Mouse (Mus musculus): ENCODE data around the gene Cd300c2.
"Not testable (repeated sequence)": the region's sequence is repeated elsewhere in the genome, so short reads cannot be mapped to it uniquely, and the experiment has no call there.

Gene Cd300c2

DNA sequence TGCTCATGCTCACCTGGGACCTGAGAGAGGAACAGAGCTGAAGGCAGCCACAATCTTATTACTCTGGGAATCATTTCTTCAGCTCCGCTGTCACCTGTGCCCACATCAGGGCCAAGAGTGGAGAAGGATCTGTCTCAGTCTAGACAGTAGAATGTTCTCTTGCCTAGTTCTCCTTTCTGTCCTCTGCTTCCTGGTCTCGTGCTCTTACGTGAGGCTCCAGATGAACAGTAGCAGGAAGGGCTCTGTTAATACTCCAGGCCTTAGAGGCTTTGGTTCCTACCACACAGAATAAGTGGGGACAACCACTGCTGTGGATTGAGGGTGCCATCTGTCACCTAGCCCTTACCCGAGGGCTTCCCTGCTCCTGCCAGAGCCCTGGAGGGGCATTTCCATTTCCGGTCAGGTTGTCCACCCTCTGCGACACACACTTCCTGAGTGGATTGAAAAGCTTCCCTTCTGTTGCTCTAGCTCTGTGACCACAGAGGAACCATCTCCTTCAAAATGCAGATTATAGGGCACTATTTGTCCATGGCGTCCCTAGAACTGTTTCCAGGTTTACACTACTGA is at the start of gene Cd300c2:
Cd300c2 (minus strand) TSS at position 407 of the 567 bp plus-strand sequence.
- peak in 1 of 2 experiments; percentile 32 for DNase-seq (ENCODE audit: low read depth in 1 of 2, low spot score in 2 of 2)

DNA sequence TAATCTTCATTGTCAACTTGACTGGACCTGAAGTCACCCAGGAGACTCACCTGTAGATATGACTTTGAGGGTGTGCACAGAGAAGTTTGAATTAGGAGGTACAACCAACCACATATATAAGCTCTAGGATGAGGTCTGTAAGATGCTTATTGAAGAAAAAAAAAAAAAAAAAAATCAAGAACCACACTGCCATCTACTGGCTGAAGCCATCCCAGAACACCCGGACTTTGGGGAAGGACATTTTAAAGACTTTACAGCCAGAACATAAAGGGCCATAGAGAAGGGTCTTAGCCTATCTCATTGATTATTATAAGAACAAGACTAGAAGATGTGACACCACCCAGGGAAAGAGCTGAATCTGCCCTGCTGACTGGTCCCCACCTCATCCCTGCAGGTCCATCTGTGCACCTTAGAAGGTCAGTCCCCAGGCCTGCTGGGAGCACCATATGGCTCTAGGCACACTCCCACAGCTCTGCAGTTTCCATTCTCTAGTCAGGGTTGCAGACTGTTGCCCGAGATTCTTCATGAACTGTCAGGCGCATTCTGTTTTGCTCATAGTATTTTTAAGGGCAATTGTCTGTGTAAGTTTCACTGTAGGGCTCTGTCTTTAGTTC is 47.7 kb upstream of the Cd300c2 start:
- no peak for DNase-seq (ENCODE audit: low read depth in 1 of 2, low spot score in 2 of 2)

DNA sequence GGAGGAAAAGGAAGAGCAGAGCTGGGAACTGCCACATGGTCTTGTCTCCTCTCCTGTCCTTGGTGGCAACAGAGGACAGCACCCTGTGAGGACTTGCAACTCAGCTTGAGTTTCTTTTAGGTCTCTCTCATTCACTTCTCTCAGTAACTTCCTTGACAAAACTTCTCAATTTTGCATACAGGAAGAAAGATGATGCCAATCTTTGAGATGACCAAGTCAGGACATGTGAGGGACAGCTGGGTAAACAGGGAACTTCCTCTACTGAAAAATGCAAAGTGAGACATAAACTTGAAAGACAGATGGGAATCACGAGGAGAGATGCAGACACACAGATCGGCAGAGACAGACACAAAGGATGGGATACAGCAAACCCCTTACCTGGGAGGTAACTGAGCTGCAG is 46.6 kb upstream of the Cd300c2 start, which contains the start of gene Cd300ld3:
Cd300ld3 (minus strand) TSS at position 151 of the 400 bp plus-strand sequence.
- DNase-seq (ENCODE audit: low read depth in 1 of 2, low spot score in 2 of 2) = no peak

DNA sequence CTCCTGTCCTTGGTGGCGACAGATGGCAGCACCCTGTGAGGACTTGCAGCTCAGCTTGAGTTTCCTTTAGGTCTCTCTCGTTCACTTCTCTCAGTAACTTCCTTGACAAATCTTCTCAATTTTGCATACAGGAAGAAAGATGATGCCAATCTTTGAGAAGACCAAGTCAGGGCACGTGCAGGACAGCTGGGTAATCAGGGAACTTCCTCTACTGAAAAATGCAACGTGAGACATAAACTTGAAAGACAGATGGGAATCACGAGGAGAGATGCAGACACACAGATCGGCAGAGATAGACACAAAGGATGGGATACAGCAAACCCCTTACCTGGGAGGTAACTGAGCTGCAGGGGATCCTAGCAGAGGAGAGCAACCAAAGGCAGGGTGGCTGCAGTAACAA is 36.0 kb upstream of the Cd300c2 start, which contains the start of gene Cd300ld5:
Cd300ld5 (minus strand) TSS at position 101 of the 400 bp plus-strand sequence.
- not testable (repeated sequence) for DNase-seq (ENCODE audit: low read depth in 1 of 2, low spot score in 2 of 2)

DNA sequence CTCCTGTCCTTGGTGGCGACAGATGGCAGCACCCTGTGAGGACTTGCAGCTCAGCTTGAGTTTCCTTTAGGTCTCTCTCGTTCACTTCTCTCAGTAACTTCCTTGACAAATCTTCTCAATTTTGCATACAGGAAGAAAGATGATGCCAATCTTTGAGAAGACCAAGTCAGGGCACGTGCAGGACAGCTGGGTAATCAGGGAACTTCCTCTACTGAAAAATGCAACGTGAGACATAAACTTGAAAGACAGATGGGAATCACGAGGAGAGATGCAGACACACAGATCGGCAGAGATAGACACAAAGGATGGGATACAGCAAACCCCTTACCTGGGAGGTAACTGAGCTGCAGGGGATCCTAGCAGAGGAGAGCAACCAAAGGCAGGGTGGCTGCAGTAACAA is 25.2 kb upstream of the Cd300c2 start, which contains the start of gene Cd300ld4:
Cd300ld4 (minus strand) TSS at position 101 of the 400 bp plus-strand sequence.
- DNase-seq (ENCODE audit: low read depth in 1 of 2, low spot score in 2 of 2) = not testable (repeated sequence)

DNA sequence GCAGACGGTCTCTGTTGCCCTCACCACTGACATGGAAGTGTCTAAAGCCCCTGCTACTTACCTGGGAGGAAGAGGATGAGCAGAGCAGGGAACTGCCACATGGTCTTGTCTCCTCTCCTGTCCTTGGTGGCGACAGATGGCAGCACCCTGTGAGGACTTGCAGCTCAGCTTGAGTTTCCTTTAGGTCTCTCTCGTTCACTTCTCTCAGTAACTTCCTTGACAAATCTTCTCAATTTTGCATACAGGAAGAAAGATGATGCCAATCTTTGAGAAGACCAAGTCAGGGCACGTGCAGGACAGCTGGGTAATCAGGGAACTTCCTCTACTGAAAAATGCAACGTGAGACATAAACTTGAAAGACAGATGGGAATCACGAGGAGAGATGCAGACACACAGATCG is 14.4 kb upstream of the Cd300c2 start, which contains the start of gene Cd300ld2:
Cd300ld2 (minus strand) TSS at position 101 of the 400 bp plus-strand sequence.
- not testable (repeated sequence) for DNase-seq (ENCODE audit: low read depth in 1 of 2, low spot score in 2 of 2)

DNA sequence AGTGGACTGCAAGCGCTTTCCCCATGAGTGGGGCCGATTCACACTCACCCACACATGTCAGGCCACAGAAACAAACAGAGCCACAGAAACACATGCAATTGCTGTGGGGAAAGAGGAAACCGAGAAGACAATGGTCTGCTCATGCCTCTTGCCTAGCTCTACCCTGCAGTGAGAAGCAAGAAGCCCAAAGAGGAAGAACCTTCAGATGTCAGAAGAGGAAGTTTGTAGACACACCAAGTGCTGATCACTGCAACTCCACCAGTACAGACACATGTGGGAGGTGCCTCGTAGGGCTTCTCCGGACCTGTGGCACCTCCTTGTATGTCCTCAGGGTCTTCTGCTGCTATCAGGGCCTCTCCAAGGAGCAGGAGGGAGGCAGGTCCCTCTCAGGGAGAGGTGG is 2.4 kb upstream of the Cd300c2 start:
- DNase-seq (ENCODE audit: low read depth in 1 of 2, low spot score in 2 of 2) = peak; percentile 47 to 49

DNA sequence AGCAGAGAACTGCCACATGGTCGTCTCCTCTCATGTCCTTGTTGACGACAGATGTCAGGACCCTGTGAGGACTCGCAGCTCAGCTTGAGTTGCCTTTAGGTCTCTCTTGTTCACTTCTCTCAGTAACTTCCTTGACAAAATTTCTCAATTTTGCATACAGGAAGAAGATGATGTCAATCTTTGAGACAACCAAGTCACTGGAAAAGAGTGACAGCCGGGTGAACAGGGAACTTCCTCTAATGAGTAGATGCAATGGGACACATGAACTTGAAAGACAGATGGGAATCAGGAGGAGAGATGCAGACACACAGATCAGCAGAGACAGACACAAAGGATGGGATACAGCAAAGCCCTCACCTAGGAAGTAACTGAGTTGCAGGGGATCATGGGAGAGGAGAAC is 11.9 kb downstream of the Cd300c2 start, which contains the start of gene Cd300ld:
Cd300ld (minus strand) TSS at position 130 of the 400 bp plus-strand sequence.
- no peak for DNase-seq (ENCODE audit: low read depth in 1 of 2, low spot score in 2 of 2)

DNA sequence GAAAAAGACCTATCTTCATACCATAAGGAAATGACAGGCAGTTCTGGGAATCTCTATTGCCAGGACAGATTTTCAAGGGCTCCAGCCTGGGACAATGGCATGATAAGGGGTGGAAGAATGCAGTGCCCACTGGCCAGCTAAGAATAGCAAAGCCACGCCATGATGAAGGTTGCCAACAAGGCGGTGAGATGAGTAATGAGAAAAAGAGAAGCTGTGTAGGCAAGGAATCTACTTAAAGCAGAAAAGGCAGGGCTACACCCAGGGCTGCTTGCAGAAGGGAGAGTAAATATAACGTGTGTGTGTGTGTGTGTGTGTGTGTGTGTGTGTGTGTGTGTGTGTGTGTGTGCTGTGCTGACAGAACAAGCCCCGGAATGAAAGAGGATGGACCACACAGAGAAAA is 19.8 kb downstream of the Cd300c2 start:
- no peak for DNase-seq (ENCODE audit: low read depth in 1 of 2, low spot score in 2 of 2)

DNA sequence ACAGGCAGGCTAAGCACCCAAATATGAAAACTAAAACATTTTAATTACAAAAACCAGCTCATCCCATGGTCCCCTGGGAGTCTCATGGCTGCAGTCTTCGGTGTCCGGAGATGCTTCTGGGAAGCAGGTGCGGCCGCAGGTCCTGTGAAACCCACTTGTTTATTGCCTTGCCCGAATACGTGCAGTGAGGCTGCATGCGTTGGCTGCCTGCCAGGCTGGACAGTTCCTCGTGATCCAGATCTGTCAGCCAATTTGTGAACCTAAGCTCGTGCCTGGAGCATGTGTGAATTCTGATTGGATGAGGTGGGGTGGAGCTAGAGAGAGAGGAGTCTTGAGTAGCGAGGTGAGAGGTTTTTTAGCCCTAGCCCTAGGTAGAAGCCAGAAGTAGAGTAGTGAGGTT is 29.0 kb downstream of the Cd300c2 start:
- no peak for DNase-seq (ENCODE audit: low read depth in 1 of 2, low spot score in 2 of 2)

DNA sequence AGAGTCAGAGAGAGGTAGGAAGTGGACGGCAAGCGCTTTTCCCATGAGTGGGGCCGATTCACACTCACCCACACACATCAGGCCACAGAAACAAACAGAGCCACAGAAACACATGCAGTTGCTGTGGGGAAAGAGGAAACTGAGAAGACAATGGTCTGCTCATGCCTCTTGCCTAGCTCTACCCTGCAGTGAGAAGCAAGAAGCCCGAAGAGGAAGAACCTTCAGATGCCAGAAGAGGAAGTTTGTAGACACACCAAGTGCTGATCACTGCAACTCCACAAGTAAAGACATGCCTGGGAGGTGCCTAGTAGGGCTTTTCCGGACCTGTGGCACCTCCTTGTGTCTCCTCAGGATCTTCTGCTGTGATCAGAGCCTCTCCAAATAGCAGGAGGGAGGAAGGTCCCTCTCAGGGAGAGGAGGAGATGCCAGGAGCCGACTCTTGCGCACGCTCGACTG is 32.9 kb downstream of the Cd300c2 start, which contains the start of gene Cd300c:
Cd300c (minus strand) TSS at position 406 of the 456 bp plus-strand sequence.
- DNase-seq (ENCODE audit: low read depth in 1 of 2, low spot score in 2 of 2) = peak; percentile 33 to 35

DNA sequence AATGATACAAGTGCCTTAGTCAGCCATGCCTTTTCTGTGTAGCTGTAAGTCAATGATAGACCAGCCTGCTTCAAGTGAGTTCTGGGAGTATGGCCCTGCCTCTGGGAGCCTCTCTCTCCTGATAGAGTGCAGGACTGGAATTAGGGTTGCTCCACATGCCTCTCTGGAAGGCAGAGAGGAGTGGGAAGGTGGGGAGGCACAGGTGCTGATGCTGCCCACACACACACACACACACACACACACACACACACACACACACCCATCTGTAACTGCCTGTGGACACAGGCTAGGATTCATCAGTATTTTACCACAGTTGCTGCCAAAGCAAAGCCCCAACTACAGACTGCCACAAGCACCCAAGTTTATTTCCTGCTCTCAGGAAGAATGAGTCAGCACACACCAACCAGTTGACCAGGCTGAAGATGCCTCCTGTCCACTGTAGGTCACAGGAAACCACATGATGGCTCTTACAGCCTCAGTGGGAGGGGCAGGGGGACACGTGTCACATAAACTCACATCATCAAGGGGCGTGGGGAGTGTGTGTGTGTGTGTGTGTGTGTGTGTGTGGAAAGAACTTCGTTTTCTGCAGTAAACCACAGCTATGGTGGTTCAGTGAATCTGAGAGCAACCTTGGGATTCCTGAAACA is 36.4 kb downstream of the Cd300c2 start:
- DNase-seq (ENCODE audit: low read depth in 1 of 2, low spot score in 2 of 2) = peak; percentile 31 to 33

DNA sequence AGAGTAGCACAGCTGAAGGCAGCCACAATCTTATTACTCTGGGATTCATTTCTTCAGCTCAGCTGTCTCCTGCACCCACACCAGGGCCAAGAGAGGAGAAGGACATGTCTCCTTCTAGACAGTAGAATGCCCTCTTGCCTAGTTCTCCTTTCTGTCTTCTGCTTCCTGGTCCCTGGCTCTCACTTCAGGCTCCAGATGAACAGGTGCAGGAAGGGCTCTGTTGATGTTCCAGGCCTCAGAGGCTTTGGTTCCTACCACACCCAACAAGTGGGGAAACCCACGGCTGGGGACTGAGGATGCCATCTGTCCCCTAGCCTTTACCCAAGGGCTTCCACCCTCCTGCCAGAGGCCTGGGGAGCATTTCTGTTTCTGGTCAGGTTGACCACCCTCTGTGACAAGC is 41.3 kb downstream of the Cd300c2 start:
- DNase-seq (ENCODE audit: low read depth in 1 of 2, low spot score in 2 of 2) = no peak

All from monocyte, adult 2 months (primary cell).